Mouse (Mus musculus): ENCODE data around the gene Trex1.

- no peak for TF ChIP-seq CTCF (IDR thresholded peaks at IDR 0.05; ENCODE audit: insufficient read depth, low read depth, low read length)
- TF ChIP-seq POLR2A (IDR thresholded peaks at IDR 0.05; ENCODE audit: insufficient read depth, low read depth, low read length): no peak
Observed at GRCm38 (mm10) chr9:109022866-109023685, 36.5 kb downstream of the Trex1 start.
